Mouse (Mus musculus): Measurements from ENCODE around the gene Acsf3. TPM values are rescaled to one million over a fixed set of nuclear protein-coding genes. Genes with fewer than 3 reads are reported as not detected.
A peak's percentile ranks its signal among the peaks of the same experiment; 100 is the strongest.

Gene Acsf3
- total RNA-seq, 2 experiments from 2014 or later, result 18.2 to 21.9 TPM

DNA sequence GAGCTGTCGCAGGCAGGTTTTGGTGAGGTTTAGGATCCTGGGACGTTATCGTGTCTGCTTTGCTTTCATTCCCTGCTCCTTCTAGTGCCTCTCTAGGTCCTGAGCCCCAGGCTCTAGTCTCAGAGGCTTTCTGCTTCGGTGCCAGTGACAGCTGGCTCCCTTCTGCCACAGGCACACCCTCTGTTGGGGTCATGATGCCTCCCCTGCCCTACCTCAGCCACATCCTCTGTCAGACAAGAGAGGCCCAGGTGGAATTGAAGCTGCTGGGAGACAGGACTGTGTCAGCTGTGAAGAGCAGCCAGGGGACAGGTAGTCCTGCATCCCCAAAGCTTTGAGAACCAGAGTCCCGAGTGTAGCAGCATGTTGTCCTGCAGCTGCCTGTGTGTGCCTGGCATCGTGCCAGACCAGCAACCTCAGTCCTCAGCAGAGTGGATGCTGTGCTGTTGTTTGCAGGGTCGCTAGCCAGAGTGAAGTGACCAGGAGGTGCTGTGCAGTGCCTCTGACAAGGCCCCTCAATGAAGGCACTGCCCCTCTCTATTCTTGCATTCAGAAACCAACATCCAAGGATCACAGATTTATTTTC, 31.8 kb downstream of the Acsf3 start:
- no peak for DNase-seq (ENCODE audit: low spot score in 2 of 2)

GRCm38 (mm10) chr8:122807907-122808306, 32.6 kb downstream of the Acsf3 start:
- DNase-seq (ENCODE audit: low spot score in 2 of 2), result no peak

- DNase-seq (ENCODE audit: low spot score in 2 of 2), result no peak
Measured at GRCm38 (mm10) chr8:122810376-122810775, 35.1 kb downstream of the Acsf3 start.

DNA sequence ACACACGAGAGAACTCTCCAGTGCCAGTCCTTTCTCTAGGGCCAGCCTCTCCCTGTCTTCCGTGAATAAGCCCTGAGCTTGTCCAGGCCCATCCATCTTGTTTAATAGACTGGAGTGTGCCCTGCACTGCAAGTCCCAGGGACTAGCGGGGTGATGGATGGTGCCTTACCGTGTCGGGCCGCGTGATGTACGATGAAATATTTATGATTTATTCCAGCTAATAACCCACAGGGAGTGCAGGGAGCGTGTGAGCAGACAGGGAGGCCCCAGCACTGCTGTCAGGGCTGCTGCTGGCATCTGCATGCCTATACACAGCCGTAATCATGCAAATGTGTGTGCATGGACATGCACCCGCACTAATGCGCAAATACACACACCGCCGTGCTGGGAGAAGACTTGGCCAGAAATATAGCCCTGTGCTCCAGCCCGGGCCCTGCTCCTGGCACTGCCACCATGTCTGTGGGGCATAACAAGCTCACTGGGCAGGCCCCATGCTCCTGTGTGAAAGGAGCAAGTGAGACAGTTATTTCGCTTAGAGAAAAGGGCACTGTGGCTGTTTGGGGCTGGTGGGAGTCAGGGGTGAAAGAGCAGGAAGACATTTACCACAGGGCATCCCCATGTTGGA, 36.7 kb downstream of the Acsf3 start:
- no peak for DNase-seq (ENCODE audit: low spot score in 2 of 2)

DNA sequence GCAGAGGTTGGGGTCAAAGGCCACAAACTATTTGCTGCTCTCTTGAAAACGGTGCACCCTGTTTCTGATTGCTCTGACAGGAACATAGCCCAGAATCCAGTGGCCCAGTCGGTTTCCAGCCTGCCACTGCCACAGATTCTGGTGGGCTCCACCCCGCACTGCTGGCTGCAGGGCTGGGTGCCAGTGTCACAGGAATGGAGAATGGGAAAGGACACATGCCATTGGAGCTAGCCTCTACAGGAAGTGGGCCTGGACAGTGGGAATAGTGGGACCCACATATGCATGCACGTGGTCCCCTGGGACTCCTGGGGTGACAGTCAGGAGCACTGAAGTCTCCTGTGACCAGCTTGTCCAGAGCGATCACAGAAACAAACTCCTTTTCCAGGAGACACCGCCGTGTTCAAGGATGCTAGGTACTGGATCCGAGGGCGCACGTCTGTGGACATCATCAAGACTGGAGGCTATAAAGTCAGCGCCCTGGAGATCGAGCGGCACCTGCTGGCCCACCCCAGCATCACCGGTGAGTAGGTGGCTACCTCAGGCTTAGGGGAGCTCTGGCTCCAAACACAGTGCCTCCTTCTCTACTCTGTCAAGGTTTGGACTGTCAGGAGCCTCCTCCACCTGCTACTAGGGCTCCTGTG, 37.4 kb downstream of the Acsf3 start:
- no peak for DNase-seq (ENCODE audit: low spot score in 2 of 2)

GRCm38 (mm10) chr8:122814608-122815007, 39.3 kb downstream of the Acsf3 start:
- no peak for DNase-seq (ENCODE audit: low spot score in 2 of 2)

- DNase-seq (ENCODE audit: low spot score in 2 of 2), result no peak
Measured at GRCm38 (mm10) chr8:122816965-122817364, 41.7 kb downstream of the Acsf3 start.

- no peak for DNase-seq (ENCODE audit: low spot score in 2 of 2)
Measured at GRCm38 (mm10) chr8:122817724-122818496, 42.6 kb downstream of the Acsf3 start.

GRCm38 (mm10) chr8:122819776-122820175, 44.5 kb downstream of the Acsf3 start:
- DNase-seq (ENCODE audit: low spot score in 2 of 2), result no peak

DNA sequence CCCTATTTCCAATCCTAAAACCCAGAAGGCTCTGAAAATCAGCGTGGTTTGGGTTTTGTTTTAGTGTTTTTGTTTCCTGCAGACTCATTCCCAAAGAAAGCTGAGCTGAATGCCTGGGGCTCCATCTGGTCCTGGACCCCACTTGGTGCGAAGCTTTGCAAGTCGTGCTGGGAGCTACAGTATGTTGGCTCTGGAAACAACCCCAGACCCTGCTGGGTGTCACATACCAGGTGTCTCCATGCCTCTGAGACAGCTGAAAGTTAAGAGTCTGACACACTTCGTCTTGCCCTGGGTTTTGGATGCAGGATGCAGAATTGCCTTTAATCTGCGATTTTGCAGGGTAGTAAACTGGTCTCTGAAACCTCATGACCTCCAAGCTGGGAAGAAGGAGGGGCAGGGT, 49.3 kb downstream of the Acsf3 start:
- DNase-seq (ENCODE audit: low spot score in 2 of 2), result no peak

DNA sequence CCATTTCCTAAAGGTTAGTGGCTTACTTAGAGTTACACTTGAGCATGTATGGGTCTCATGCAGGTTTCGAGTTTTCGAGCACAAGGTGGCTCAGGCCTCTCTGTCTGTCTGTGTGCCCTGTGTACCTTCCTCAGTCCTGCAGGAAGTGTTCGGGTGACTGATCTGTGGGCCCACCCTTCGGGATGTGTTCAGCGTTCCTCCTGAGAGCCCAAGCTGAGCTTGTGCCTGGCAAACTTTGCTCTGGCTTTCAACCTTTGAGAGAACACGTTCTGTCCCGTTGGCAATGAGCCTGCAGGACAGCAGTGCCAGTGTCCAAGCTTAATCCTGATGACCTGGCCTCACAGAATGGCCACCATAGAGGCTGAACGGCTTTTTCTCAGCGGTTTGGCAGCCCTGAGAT, 49.7 kb downstream of the Acsf3 start:
- no peak for DNase-seq (ENCODE audit: low spot score in 2 of 2)

DNA sequence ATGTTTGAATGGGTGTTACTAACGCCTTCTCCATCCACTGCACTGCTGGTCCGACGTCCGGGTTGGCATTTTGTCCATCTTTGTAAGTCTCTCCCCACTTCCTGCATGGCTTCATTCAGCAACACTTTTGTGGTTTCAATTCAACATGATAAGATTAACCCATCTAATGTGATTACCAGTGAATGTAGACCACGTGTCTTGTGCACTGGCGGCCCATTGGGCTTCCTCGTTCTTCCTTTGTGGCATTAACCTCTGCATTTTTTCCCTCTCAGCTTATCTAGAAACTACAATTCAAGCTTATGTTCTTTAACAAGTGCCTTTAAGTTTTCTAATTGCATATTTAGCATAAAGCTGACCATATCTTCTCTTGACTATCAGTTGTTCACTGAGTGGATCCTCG, 50.1 kb downstream of the Acsf3 start:
- DNase-seq (ENCODE audit: low spot score in 2 of 2), result no peak

DNA sequence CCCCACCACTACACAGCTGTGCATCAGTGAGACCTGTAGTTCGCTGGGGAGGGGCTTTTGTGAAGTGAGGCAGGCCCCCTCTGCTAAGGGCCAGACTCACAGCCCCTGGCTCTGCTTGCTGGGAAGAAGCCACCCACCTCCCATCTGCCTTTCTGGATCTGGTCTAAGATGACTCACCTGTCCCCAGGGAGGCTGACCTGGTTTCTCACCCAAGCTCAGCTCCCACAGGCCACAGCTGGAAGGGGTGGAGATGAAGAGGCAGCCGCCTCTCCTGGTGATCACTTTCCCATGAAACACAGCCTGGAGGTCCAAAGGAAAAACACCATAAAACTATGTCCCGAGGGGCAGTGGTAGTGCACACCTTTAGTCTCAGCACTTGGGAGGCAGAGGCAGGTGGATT, 54.1 kb downstream of the Acsf3 start:
- no peak for DNase-seq (ENCODE audit: low spot score in 2 of 2)

- DNase-seq (ENCODE audit: low spot score in 2 of 2), result peak; percentile 92 to 97
Measured at GRCm38 (mm10) chr8:122830349-122831061, 55.2 kb downstream of the Acsf3 start.

- no peak for DNase-seq (ENCODE audit: low spot score in 2 of 2)
Measured at GRCm38 (mm10) chr8:122834416-122834815, 59.1 kb downstream of the Acsf3 start.

GRCm38 (mm10) chr8:122834971-122835370, 59.7 kb downstream of the Acsf3 start:
- peak; percentile 79 for DNase-seq (ENCODE audit: low spot score in 2 of 2)

DNA sequence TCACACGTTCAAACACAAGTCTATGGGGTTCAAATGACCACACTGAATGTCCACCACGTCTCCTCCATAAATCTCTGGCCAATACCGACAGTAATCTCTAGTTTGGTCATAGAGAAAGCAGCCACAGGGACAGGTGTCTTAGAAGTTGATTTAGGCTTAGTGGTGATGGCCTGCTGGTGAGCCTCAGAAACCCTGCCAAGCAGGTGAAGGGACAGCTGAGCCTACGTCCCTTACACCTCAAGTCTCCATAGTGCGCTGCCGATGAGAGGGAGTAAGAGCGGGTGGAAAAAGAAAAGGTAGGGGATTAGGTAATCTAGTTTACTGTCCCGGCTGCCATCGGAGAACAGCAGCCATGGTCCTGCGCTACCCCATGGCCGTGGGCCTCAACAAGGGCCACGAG, 60.9 kb downstream of the Acsf3 start:
- no peak for DNase-seq (ENCODE audit: low spot score in 2 of 2)

DNA sequence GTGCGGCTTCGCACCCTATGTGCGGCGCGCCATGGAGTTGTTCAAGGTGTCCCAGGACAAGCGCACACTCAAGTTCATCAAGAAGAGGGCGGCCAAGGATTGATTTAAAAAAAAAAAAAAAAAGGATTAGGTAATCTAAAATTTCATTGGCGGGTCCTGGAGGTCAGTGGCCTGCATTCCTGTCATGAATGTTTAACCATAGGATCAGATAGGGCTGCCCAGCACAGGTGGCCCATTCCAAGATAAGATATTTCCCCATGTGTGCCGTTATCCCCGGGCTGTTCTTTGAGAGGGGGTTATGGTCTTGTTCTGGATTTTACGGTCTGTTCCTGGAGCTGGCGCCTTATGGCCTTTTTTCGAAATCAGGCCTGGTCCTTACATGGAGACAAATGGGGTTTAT, 61.4 kb downstream of the Acsf3 start:
- DNase-seq (ENCODE audit: low spot score in 2 of 2), result no peak

DNA sequence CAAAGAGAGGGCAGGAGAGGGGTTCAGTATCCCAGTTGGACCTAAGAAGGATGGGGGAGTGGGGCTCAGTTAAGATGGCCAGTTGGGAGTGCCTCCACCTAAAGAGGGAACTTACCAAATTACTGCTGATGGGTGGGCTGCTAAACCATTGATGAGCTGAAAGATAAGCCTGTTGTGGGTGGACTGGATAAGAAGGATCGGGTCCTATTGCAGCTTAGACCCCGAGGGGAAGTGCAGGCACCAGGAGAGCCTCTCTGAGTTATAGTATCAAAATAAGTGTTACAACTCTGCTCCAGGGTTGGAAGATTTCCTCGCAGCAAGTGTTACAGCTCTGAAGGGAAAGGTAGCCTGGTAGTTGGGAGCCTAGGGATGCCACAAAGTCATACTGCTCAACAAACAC, 68.9 kb downstream of the Acsf3 start:
- DNase-seq (ENCODE audit: low spot score in 2 of 2), result no peak

DNA sequence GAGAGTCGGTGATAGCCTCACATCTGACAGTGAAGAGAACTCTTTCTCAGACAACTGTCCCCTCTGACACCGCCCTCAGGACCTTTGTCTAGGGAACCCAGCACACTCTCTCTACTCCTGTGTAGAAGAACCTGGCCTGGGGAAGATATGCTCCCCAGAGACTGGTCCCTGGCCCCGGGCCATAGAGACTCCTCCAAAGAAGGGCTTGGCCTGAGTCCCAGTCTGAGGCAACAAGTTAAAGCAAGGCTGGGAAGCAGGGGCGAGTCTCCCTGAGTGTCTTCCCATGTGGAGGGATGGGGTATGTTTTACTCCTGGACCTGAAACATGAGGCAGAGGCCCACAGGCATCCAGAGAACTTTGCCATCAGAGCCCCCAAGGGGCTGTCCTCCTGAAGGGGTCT, 70.4 kb downstream of the Acsf3 start:
- DNase-seq (ENCODE audit: low spot score in 2 of 2), result no peak

DNA sequence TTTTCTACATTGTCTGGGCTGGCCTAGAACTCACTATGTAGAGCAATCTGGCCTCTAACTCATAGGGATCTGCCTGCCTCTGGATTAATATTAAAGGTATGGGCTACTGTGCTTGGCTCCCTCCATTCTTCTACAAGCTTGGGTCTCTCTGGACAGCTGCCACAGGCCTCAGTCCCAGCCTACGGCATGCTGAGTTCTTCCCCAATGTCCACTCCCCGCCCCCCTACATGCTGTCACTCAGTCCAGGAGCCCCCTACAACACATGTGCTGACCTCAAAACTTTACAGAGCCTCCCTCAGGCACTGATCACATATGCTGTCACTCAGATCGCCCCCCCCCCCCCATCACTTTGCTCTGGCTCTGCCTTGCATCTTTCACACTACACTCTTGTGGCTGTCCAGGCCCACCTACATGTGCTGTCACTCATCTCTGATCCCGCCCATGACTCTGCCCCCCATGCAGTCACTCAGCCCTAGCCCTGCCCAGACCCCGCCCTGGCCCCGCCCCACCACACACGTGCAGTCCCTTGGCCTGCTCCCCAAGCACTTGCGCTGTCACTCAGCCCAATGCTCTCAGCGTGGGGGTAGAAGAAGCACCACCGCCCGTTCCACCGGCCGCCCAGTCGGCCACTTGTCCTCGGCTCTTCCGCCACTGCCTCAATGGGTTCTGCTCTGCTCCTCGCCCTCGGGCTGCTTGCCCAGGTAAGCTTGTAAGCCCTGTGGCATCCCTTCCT, 72.7 kb downstream of the Acsf3 start, which contains the start of gene Cdh15:
Cdh15 (plus strand) TSS at position 138 of the 733 bp plus-strand sequence.
- no peak for DNase-seq (ENCODE audit: low spot score in 2 of 2)

Measured in left cerebral cortex, adult 18-20 months (tissue).